Mouse (Mus musculus): ENCODE measurements around the gene Slc17a9.
A peak's percentile ranks its signal among the peaks of the same experiment; 100 is the strongest.

The Slc17a9 gene

DNA sequence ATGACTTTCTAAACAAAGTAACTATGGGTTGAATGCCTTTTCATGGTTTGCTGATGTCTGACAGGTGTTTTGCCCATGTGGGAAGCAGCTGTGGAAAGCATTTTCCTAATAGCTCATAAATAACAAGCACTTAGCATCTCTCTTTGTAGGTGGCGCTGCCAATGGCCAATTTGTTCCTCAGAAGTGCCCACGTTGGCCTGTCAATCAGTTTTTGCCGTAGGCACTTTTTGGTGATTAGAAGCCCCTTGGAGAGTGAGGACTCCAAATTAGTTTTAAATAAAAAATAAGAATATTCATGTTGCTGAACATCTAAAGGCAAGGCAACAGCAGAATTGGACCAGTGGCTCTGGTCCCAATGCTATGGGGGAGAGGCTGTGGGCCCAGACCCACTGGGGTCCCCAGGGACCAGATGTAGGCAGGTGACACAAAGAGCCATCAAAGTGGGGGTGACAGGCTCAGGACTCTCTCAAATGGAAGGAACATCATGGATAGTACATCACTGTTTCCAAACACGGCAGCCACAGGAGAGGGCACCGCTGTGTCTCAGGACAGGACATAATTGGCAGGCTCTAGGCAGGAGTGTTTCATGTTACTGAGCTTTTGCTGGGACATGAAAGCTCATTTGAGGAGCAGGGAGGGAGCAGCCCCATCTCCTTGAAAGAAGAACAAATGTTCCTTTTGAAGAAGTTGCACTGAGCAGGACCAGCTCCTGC, 30.1 kb downstream of the Slc17a9 start:
- no peak for DNase-seq (ENCODE audit: low read depth)

DNA sequence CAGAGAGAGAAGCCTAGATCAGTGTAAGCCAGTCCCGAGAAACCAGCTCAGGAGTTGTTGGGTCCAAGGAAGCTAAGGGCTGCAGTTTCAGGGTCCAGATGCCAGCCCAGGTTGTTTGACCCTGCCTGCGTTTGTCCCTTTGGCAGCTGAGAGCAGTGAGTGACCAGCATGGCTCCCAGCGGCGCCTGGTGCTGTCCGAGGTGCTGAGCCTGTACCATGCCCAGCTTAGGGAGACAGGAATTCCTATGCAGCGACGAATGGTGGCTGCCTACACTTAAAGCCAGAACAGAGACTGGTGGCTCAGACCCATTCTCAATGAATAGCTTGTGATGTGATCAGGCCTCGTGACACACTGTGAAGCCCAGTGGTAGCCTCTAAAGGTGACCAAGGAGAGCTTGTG, 30.8 kb downstream of the Slc17a9 start:
- DNase-seq (ENCODE audit: low read depth) = no peak

DNA sequence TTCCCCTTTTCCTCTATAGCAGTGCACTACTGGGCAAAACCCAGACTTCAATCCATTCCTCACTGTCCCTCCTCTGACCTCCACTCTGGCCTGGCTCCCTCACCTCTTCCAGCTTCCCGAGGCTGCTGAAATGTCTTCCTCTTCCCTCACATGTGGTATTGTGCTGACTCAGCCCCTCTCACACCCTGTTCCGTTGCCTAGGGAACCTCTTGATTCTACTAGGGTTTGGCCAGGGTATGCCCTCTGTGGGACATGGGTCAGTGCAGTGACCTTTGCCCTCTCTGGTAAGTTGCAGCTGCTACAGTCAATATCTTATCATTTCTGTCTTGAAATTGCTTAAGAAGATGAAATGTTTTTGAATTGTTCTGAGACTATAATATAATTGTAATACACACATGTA, 31.7 kb downstream of the Slc17a9 start:
- DNase-seq (ENCODE audit: low read depth) = no peak

DNA sequence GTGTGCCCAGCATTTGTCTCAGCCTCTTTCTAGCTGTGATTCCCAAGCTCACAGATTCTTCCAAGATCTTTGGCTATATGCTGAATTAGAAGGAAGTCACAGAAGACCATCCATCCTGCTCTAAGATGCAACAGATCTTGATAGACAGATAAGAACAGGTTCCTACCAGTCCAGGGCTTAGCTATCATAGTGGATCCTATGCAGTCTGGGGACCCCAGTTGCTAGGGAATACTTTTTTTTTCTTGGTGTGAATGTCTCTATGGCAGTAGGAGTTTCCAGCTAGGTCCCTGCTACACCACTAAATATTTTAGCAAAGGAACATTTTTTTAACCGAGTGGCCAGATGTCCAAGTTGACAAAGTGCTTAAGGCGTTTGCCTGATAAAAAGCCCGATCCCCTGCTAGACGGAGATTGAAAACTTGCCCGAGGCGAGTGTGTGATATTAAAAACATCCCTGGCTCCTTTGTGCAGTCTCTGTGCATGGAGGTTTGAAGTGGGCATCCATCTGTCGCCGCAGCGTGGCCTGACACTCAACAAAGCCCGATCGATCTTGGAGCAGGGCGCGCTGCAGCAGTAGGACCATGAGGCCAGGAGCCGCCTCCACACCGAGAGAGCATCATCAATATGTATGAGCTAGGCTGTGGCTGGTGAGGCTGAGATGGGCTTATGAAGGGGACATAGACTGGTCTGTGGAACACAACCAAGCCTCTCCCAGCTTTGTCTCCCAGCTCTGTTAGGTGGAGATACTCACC, 33.6 kb downstream of the Slc17a9 start:
- no peak for DNase-seq (ENCODE audit: low read depth)

DNA sequence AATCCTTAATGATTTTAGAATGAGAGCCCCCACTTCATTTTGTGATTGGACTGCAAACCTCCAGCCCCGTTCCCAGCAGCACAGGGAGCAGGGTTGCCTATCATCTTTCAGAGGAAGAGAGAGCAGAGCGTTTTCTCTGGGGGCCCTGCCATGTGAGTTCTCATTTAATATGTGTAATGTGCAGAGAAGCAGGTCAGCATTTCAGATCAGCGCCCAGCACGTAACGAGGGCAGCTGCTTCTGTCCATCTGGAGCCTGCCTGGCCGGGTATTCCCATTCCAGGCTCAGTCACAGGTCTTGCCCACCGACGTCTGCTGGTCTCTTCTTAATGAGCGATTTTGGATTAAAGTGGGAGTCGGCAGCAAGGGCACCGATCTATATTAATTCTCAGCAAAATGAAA, 39.9 kb downstream of the Slc17a9 start:
- DNase-seq (ENCODE audit: low read depth) = no peak

DNA sequence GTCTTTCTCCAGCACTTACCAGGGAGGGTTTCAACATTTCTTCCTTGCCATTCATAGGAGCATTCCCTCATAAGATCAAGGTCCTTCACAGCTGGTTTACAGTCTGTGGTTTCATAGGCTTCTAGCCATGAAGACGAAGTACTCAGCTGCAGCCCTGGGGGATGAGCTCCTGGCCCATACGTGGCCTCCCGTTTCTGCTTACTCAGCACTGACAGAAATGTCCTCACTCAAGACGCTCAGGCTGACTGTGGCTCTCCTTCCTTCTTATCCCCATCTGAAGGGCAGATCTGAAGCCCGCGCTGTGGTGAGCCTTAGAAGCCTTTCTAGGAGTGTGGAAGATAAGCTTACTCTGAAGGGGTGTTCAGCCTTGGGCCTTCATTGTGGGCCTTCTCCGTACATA, 40.6 kb downstream of the Slc17a9 start:
- DNase-seq (ENCODE audit: low read depth) = no peak

DNA sequence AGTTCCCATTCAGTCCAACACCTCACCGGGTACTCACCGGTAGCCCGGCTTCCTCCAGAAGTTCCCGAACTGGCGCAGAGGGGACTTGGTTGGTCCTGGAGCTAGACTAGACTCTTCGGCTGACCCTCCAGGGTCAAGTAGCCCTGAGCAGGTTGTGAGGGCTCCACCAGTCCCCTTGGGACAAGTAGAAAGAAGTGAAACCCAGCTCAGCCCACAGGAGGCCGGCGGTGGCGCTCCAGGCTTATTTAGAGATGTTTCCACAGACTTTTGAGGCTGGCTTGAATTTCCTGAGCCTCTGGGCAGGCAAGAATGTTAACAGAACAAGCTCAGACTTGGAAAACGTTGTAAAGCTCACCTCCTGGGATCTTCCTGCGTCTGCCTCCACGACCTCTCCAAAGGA, 50.2 kb downstream of the Slc17a9 start:
- no peak for DNase-seq (ENCODE audit: low read depth)

DNA sequence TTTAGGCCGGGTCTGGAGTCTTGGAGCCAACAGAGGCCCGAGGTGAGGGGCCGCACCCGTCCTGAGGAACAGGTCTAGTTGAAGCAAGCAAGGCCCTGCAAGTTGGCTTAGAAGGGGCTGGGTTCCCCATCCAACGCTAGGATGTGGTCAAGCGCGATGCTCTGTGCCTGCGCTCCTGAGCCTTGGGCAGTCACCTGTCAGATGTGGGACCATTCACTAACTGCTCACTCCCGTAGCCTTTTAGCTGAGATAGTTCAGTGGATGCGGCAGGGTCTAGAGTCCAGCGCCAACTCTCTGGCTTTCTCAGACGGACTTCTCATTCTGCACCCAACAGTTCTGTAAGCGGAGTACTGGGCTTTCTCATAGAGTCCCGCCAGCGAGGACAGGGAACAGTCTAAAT, 50.6 kb downstream of the Slc17a9 start:
- DNase-seq (ENCODE audit: low read depth) = no peak

DNA sequence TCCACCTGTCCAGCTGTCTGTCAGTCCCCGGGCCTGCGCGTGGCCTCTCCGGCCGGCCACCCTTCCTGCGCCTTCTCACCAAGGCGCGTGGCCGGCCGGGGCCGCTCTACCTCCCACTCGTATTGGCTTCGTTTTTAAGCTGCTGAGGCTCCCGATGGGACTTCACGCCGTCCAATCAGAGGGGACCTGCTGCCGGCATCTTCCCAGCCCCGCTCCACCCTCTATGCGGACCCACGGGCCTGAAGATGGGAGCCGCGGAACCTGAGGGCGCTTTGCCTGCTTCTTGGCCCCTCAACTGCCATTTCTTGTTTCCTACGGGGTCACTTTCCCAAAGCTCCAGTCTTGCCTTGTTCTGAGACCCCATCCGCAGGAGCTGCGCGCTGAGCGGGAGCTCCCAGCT, 51.7 kb downstream of the Slc17a9 start, which contains the start of gene Bhlhe23:
Bhlhe23 (minus strand) TSS at position 108 of the 400 bp plus-strand sequence.
- DNase-seq (ENCODE audit: low read depth) = no peak

DNA sequence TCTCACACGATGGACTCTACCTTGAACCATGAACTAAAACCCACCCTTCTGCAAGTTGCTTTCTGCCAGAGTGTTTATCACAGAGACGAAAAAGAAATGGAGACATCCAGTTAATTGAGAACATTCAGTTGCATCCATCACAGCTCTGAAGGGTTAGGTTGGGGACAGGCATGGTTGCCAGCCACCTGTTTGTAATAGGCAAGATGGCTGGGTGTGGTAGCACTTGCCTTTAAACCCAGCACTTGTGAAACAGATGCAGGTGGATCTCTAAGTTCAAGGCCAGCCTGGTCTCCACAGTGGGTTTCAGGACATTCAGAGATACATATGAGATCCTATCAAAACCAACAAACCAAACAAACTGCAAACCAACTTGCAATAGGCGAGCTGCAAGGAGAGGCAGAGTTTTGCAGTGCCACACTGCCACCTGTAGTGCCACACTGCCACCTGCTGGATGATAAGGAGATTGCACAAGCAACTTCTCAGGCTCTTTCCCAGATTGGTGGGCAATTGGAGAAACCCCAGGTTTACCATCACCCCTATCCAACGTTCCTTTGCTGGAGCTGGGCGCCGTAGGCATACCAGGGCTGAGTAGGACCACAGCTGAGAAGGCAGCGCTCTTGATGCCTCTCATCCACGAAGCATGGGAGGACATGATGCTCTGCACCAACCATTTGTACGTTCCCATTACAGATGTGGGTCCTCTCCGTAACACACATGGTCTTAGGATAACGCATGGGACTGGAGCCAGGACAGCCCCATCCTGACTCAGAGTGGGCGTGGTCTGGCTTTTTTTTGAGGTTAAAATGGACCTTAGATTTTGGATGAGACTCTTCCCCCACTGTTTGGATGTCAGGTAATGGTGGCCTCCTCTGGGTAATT, 54.4 kb downstream of the Slc17a9 start:
- peak; percentile 77 for DNase-seq (ENCODE audit: low read depth)

DNA sequence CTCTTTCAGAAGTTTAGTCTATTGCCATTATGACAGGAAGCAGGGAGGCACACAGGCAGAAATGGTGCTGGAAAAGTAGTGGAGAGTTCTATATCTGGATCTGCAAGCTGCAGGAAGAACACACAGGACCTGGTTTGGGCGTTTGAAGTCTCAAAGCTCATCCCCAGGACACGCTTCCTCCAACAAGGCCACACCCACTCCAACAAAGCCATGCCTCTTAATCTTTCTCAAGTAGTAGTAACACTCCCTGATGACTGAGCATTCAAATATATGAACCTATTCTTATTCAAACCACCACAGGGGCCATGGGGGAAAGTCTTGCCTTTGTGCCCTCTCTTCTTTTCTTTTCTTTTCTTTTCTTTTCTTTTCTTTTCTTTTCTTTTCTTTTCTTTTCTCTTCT, 55.2 kb downstream of the Slc17a9 start:
- DNase-seq (ENCODE audit: low read depth) = no peak

DNA sequence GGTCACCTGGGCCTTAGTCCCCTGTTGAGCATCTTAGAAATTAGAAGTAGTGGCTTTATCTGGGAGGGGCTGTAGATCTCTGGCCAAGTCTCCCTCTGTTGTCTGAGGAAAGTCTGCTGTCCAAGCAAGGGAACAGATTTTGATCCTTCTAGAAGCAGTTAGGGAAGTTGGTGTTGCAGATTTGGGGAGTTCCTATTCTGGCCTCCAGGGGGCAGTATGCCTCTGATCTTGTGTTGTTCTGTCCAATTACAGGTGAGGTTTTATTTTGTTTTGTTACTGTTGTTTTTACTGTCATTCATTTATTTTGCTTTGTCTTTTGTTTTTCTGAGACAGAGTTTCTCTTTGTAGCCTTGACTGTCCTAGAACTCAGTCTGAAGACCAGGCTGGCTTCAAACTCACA, 61.7 kb downstream of the Slc17a9 start:
- peak; percentile 67 for DNase-seq (ENCODE audit: low read depth)

DNA sequence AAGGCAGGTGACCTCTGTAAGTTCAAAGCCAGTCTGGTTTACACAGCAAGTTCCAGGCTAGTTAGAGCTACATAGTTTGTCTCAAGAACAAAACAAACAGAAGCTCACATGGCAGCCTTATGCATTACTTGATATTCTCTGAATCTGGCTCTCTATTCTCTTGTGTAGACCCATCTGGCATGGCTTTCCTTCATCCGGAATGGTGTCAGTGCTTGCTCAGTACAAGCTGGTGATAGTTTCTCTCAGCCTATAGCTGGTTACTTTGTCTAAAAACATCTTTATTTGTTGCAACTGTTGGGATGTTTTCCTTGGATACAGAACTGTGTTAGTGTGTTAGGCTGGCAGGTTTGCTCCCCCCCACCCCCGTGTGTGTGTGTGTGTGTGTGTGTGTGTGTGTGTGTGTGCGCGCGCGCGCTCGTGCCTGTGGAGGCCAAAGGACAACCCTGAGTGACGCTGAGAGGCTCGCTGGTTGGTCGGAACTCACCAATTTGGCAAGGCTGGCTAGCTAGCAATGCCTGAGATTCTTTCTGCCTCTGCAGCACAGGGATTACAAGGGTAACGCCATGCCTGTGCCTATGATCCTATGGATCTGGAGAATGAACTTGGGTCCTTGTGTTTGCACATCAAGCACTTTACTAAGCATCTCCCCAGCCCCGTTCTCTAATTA, 62.6 kb downstream of the Slc17a9 start:
- no peak for DNase-seq (ENCODE audit: low read depth)

DNA sequence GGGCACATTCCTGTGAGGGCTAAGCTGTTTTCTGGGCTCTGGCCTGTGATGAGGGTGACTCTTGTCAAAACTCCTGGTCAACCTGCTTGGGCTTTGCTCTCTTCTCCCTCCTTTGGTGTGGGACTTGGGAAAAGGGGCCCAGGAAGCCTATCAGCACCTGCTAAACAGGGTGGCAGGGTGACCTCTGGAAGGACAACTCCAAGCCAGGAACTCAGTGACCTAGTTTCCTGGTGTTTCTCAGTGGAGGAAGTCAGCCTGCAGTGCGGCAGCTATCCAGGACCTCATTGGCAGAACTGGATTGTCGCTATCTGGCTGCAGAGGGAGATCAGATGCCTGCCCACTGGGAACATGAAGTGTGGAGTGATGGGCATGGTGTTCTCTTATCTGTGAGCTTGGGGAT, 63.3 kb downstream of the Slc17a9 start:
- no peak for DNase-seq (ENCODE audit: low read depth)

DNA sequence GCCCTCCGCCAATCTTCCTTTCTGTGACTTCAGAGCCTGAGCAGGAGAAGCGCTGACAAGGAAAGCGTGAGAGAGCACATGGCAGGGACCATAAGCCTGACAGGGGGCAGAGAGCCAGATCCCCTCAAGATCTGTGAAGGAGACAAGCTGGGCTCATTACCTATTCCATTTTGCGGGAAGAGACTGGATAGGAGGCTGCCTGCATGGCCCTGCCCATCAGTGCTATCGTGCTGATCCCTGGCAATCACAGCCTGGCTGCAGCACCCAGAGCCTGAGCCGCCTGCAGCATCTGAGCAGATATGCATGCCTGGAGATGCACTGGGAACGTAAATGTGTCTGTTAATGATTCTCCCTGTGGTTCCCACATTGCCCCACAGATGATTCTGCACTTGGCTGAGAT, 63.8 kb downstream of the Slc17a9 start:
- no peak for DNase-seq (ENCODE audit: low read depth)

DNA sequence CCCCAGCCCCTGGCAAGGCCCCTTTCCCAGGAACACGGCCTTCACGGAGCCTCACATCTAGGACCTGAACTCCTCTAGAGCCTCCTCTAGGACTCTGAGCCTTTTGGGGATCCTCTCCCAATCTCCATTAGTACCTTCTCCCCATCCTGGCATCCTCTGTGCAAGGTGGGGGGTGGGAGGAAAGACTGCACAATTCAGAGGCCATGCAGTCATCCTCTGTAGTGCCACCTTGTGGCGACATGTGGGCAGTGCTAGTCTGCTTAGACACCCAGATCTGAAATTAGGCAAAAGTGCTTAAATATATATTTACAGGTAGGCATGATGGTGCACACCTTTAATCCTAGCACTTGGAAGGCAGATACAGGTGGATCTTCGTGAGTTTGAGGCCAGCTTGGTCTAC, 66.6 kb downstream of the Slc17a9 start:
- DNase-seq (ENCODE audit: low read depth) = peak; percentile 58

All from naive thymus-derived CD4-positive, alpha-beta T cell, adult 2 months (primary cell).